Mouse (Mus musculus) myocyte (in vitro differentiated cells): ENCODE data around the gene Nf1. TPM values are rescaled to one million over a fixed set of nuclear protein-coding genes. Genes with fewer than 3 reads are reported as not detected.

Experiments used
- H3K27me3 ChIP-seq: one replicate; pipeline ENCODE4 v1.6.1; 2011; ENCODE audit not compliant: control insufficient read depth, insufficient read depth, insufficient read length
- H3K36me3 ChIP-seq: one replicate; pipeline ENCODE4 v1.6.1; 2011; ENCODE audit not compliant: control insufficient read depth, insufficient read depth
- H3K4me2 ChIP-seq: one replicate; pipeline ENCODE4 v1.6.1; 2011; ENCODE audit warnings: low read depth, control low read depth
- H3K4me3 ChIP-seq: one replicate; pipeline ENCODE4 v1.5.1; 2011; ENCODE audit warnings: mild to moderate bottlenecking, control low read depth, moderate library complexity
- H3K79me2 ChIP-seq: one replicate; pipeline ENCODE4 v1.6.1; 2011; ENCODE audit not compliant: control insufficient read depth, insufficient read depth
- H3ac ChIP-seq: one replicate; pipeline ENCODE4 v1.6.1; 2011; ENCODE audit not compliant: control insufficient read depth, insufficient read length
- CEBPB ChIP-seq: IDR thresholded peaks from 2 replicates; pipeline ENCODE4 v1.6.1; 2011; ENCODE audit warnings: mild to moderate bottlenecking, moderate library complexity; ENCODE audit not compliant: poor library complexity, insufficient read depth, severe bottlenecking
- E2F4 ChIP-seq: IDR thresholded peaks from one replicate; pipeline ENCODE4 v1.6.1; 2011; ENCODE audit warnings: mild to moderate bottlenecking, control low read depth, moderate library complexity; ENCODE audit not compliant: insufficient read depth
- MAX ChIP-seq: IDR thresholded peaks from one replicate; pipeline ENCODE4 v1.6.1; 2011; ENCODE audit warnings: low read depth, mild to moderate bottlenecking, control low read depth
- MYOD1 ChIP-seq, 3 experiments: IDR thresholded peaks; one replicate each; pipeline ENCODE4 v1.6.1; 2011; ENCODE audit warnings: control low read depth in 2 of 3, low read depth in 2 of 3, mild to moderate bottlenecking in 2 of 3, moderate library complexity in 1 of 3; ENCODE audit not compliant: insufficient read length in 2 of 3, control insufficient read depth in 1 of 3
- MYOG ChIP-seq, 3 experiments: IDR thresholded peaks; one replicate each; pipeline ENCODE4 v1.6.1; 2011; ENCODE audit warnings: control low read depth in 2 of 3, low read depth in 2 of 3, mild to moderate bottlenecking in 2 of 3; ENCODE audit not compliant: insufficient read length in 2 of 3, control insufficient read depth in 1 of 3, insufficient read depth in 1 of 3
- POLR2A ChIP-seq: IDR thresholded peaks from one replicate; pipeline ENCODE4 v1.6.1; 2011; ENCODE audit warnings: low read depth, mild to moderate bottlenecking, control low read depth, moderate library complexity; ENCODE audit not compliant: insufficient read length
- POLR2AphosphoS2 ChIP-seq: IDR thresholded peaks from one replicate; pipeline ENCODE4 v1.6.1; 2011; ENCODE audit warnings: low read depth, control low read depth; ENCODE audit not compliant: insufficient read length
- REST ChIP-seq: IDR thresholded peaks from one replicate; pipeline ENCODE4 v1.6.1; 2011; ENCODE audit warnings: mild to moderate bottlenecking, control low read depth, moderate library complexity; ENCODE audit not compliant: insufficient read depth, insufficient read length
- SRF ChIP-seq: IDR thresholded peaks from one replicate; pipeline ENCODE4 v1.6.1; 2011; ENCODE audit warnings: low read depth; ENCODE audit not compliant: control insufficient read depth, insufficient read length
- TCF12 ChIP-seq: IDR thresholded peaks from one replicate; pipeline ENCODE4 v1.6.1; 2011; ENCODE audit warnings: mild to moderate bottlenecking, control low read depth; ENCODE audit not compliant: poor library complexity, insufficient read depth, severe bottlenecking
- TCF3 ChIP-seq: IDR thresholded peaks from one replicate; pipeline ENCODE4 v1.6.1; 2011; ENCODE audit warnings: low read depth, control low read depth; ENCODE audit not compliant: insufficient read length
- USF1 ChIP-seq: IDR thresholded peaks from one replicate; pipeline ENCODE4 v1.6.1; 2011; ENCODE audit warnings: low read depth, mild to moderate bottlenecking, control low read depth, moderate library complexity
- polyA plus RNA-seq: library from polyadenylated mRNA; unstranded; fragments of >200 nt; fragmentation: generic; extraction: Trizol; gene quantifications from one replicate; pipeline ENCODE4 v1.2.1, GENCODE M21; 2012; ENCODE audit warnings: missing spikeins

Nf1 gene
- polyA plus RNA-seq, 1 experiment, result 8.2 TPM

DNA sequence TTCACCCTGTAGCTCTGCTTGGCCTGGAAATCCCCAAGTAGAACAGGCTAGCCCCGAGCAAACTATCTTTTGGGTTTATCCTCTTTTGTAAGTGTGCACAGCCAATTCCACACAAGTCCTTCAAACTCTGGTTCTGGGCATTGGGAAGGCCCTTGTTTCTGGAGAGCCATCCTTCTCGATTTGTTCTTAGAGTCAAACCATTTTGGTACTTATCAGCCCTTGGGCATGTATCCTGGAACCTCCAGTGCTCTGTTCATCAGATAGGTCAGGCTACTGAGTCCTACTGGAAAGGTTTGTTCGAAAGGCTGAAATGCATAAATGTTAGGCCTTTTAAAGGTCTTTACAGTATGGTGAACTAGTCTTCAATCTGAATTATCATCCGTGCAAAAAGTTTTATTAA, 872 bp upstream of the Nf1 start:
- H3K79me2 ChIP-seq, result peaks cover 32% of the 10 kb centered on the region
- peak overlapping the region; percentile 39 for H3K4me3 ChIP-seq
- peak overlapping the region; percentile 84 for H3K4me2 ChIP-seq
- H3ac ChIP-seq, result no peak overlapping the region
- H3K36me3 ChIP-seq, result no peaks in the 10 kb centered on the region
- no peak for TF ChIP-seq E2F4
- TF ChIP-seq MAX, result no peak
- no peak for TF ChIP-seq TCF3
- TF ChIP-seq SRF, result no peak
- no peak for TF ChIP-seq CEBPB
- TF ChIP-seq USF1, result no peak
- TF ChIP-seq REST, result no peak
- TF ChIP-seq POLR2AphosphoS2, result no peak
- H3K27me3 ChIP-seq, result no peaks in the 10 kb centered on the region

DNA sequence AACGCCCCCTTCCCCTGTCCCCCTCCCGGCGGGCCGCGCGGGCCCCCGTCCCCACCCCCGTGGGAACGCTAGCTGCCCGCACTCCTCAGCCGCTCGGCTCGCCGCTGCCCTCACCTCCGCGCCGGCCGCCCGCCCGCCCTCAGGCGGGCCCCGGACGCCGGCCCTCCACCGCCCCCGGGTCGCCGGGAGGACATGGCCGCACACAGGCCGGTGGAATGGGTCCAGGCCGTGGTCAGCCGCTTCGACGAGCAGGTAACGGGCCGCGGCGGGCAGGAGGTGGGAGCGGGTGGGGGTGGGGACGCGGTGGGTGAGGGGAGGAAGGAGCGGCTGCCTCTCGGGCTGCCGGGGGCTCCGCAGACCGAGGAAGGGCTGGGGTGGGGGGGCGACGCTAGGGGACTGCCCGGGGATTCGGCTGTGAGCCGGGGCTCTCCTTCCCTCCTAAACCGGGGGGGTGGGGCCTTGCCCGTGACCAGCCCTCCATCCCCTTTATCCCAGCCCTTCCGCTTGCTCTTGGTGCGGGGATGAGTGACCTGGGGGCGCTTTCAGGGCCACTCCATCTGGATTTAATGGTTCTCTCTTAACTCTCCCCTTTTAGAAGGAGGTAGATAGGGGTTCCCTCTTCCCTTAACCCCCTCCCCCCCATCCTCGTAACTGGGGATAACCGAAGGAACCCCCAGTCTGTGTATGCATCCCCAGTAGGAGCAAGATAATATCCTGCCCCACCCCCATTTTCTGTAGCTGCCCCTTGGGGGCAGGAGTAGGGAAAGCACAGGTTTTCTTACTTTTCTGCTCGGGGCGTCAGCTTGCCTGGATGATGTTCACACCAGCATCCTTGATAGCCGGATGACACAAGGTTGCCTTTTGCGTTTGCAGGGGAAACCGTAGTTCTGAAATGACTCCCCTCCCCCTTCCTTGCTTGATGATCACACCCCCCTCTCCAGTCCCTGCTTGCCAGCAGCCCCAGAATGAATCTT, 602 bp downstream of the Nf1 start:
- Histone ChIP-seq H3K79me2 (peaks cover 43% of the 10 kb centered on the region), H3K4me2 (peak overlapping the region; percentile 85), H3K27me3 (no peaks in the 10 kb centered on the region), H3K4me3 (peak overlapping the region; percentile 39), H3K36me3 (peaks cover under 1% of the 10 kb centered on the region), H3ac (peak overlapping the region; percentile 63)
- no peak for TF ChIP-seq MYOG (IDR thresholded peaks at IDR 0.05; ENCODE audit: control insufficient read depth in 1 of 3, insufficient read depth in 1 of 3, insufficient read length in 2 of 3, low read depth in 2 of 3)
- TF ChIP-seq MAX, result no peak
- TF ChIP-seq SRF, result no peak
- TF ChIP-seq POLR2A, result no peak
- TF ChIP-seq CEBPB, result no peak
- no peak for TF ChIP-seq TCF3
- no peak for TF ChIP-seq MYOD1 (IDR thresholded peaks at IDR 0.05; ENCODE audit: control insufficient read depth in 1 of 3, insufficient read length in 2 of 3, low read depth in 2 of 3)
- TF ChIP-seq USF1, result no peak
- no peak for TF ChIP-seq REST
- no peak for TF ChIP-seq E2F4

DNA sequence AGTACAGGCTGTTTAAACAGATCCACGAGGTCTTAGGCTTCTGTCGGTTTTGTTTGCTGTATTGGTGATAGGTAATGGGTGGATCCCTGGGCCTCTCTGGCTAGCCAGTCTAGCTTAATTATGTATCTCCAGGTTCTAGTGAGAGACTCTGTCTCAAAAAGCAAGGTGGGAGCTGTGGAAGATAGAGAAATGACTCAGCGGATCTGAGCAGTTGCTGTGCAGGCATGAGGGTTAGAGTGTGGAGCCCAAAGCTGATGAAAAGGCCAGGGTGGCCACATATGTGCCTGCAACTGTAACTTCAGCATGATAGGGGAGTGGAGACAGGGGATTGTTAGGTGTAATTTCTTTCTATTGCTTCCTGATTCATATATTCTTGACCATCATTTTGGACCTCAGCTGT, 17.5 kb downstream of the Nf1 start:
- no peak overlapping the region for H3K4me2 ChIP-seq
- TF ChIP-seq POLR2A (no peak), USF1 (no peak), E2F4 (no peak), CEBPB (no peak), MYOD1 (IDR thresholded peaks at IDR 0.05; ENCODE audit: control insufficient read depth in 1 of 3, insufficient read length in 2 of 3, low read depth in 2 of 3) (no peak), POLR2AphosphoS2 (no peak), TCF12 (no peak), MAX (no peak), SRF (no peak), MYOG (IDR thresholded peaks at IDR 0.05; ENCODE audit: control insufficient read depth in 1 of 3, insufficient read depth in 1 of 3, insufficient read length in 2 of 3, low read depth in 2 of 3) (no peak)
- H3K36me3 ChIP-seq, result no peaks in the 10 kb centered on the region

DNA sequence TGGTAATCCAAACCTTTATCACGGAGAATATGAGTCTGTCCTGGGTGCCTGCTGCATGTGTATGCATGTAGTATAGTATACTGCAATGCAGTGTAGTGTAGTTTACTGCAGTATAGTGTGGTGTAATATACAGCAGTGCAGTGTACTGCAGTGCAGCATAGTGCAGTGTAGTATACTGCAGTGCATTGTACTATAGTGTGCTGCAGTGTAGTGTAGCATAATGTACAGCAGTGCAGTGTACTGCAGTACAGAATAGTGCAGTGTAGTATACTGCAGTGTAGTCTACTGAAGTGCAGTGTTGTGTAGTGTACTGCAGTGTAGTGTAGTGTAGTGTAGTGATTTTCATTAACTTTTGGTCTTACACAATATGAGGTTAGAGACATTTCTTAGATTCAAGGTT, 17.9 kb downstream of the Nf1 start:
- H3K27me3 ChIP-seq, result no peaks in the 10 kb centered on the region
- H3K4me2 ChIP-seq, result no peak overlapping the region
- H3K79me2 ChIP-seq, result peaks cover 80% of the 10 kb centered on the region
- no peak overlapping the region for H3ac ChIP-seq
- no peak for TF ChIP-seq REST
- no peak for TF ChIP-seq E2F4
- TF ChIP-seq POLR2AphosphoS2, result no peak
- TF ChIP-seq CEBPB, result no peak
- TF ChIP-seq TCF12, result no peak
- TF ChIP-seq USF1, result no peak
- no peak for TF ChIP-seq POLR2A
- no peak for TF ChIP-seq MYOG (IDR thresholded peaks at IDR 0.05; ENCODE audit: control insufficient read depth in 1 of 3, insufficient read depth in 1 of 3, insufficient read length in 2 of 3, low read depth in 2 of 3)
- no peak for TF ChIP-seq TCF3
- TF ChIP-seq SRF, result no peak
- TF ChIP-seq MAX, result no peak
- no peaks in the 10 kb centered on the region for H3K36me3 ChIP-seq
- no peak overlapping the region for H3K4me3 ChIP-seq

More for the DNA sequence above, 17.5 kb downstream of the Nf1 start:
- Histone ChIP-seq H3K79me2 (peaks cover 78% of the 10 kb centered on the region), H3ac (no peak overlapping the region), H3K4me3 (no peak overlapping the region), H3K27me3 (no peaks in the 10 kb centered on the region)
